Mouse (Mus musculus) hindlimb bud, embryonic 11.5 days (tissue): ENCODE data around the gene Slc45a2.
A peak's percentile ranks its signal among the peaks of the same experiment; 100 is the strongest.
"Not testable (repeated sequence)": the region's sequence is repeated elsewhere in the genome, so short reads cannot be mapped to it uniquely, and the experiment has no call there.

Experiments
- DNase-seq: peaks from one replicate; pipeline ENCODE4 v3.0.0-alpha.2; 2012; ENCODE audit warnings: low read depth, low spot score; ENCODE audit errors: extremely low spot score

Gene Slc45a2

DNA sequence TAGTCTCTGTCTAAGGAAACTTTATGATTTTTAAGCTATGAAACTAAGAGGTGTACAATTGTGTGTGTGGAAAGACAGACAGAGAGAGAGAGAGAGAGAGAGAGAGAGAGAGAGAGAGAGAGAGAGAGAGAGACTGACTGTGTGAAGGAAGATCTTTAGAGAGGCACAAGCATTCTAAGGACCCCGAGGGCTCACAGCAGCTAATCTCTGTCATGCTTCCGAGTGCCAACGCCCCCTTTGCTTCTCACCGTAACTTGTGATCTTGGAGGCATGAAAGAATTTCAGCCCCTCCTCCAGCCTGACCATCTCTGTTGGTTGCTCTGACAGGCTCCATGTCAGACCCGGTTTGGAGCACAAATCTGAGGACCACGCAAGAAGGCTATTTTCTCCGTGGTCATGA is at the start of gene Slc45a2:
TSS of gene Slc45a2 (plus strand) at position 301 of the 400 bp plus-strand sequence.
- no peak for DNase-seq

DNA sequence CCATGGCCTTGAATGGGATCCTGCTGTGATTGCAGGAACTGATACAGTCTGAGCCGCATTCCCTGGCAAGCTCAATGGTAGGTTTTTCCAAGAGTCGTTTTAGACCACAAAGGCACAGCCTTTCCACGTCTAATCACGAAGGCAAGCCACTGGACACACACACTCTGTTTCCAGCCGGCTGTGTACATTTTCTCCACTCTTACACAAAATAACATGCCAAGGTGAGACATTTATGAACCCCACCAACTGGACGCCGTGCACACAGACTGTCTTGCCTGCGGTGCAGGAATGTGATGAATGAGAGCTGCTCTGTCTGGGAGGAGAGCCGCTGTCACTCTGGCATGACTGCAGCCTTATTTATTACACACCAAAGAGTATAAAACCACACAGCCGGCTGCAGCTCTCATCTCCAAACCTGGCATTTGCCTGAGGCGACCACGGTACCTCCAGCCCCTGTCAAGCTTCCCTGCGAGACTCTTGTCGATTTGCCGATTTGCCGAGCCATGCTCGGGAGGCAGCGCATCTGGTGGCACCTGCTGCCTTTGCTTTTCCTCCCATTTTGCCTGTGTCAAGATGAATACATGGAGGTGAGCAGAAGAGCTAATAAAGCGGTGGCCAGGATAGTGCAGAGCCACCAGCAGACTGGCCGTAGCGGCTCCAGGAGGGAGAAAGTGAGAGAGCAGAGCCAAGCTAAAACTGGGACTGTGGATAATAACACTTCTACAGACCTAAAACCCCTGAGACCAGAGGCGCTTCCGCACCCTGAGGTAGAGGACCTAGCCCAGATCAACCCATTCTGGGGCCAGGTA is 48.4 kb upstream of the Slc45a2 start, which contains the start of gene C1qtnf3:
TSS of gene C1qtnf3 (plus strand) at position 382 of the 809 bp plus-strand sequence.
- DNase-seq, result no peak

DNA sequence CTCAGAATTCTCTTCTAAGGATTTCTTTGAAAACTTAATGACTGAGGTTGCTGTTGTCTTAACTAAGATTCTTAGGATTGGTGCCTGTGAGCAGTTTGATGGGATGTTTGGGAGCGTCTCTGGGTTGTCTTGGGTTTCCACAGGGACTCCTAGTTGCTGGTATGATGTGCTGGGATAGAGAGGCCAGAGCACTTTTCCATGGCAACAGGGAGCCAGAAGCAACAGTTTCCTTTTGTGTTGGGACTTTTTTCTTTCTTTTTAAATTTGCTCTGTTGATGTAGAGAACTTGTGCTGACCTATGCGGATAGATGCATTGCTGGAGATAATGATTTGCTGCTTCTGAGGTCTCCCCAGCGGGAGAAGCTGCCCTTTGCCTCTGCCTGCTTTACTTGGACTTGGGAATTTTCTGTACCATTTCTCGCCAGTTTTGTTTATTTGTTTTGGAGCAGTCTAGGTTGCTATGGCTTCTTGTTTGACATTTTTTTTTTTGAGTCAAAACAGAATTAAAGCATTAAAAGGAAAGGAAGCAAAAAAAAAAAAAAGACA is 47.7 kb upstream of the Slc45a2 start:
- DNase-seq, result no peak

DNA sequence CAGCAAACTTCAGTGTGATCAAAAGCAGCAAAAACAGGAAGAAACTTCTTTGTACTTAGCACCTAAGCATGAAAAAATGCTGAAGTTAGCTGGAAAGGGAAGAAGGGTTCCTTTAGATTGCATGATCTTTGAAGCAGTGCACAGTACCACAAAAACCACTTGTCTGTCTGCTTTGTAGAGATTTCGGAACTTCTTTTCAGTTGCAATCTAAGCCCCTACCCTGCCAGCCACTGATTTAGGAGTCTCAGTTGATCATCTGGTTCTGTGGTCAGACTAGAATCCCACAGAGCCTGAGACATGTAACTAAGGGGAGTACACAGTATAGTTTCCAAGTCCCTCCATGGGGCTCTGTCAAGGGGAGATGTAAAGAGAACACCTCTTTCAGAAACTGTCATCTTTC is 47.1 kb upstream of the Slc45a2 start:
- DNase-seq, result no peak

DNA sequence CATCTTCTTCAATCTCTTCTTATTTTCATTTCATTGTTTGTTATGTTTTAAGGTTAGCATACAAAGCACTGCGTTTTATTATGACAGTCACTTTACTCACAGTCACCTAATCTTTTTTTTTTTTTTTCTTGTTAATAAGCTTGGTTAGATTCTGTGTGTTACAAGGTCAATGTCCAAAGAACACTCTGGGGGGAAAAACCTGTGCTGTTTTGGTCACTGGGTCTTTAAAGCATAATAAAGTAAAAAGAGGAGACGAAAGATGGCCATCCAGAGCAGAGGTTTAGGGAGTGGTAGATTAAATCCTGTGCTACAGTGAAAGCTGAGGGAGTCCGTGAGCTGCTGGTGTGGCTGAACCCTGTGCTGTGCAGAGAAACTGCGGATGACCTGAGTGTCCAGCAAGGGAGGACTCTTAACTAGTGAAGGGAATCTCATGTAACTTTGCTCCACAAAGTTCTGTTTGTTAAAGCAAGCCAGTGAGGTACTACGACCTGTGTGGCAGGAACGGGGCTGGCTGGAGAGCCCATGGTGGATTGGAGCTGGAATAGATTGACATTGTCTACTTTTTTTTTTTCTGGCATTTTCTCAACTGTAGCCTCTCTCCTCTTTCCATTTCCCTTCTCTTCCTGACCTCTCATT is 46.0 kb upstream of the Slc45a2 start:
- DNase-seq, result no peak

DNA sequence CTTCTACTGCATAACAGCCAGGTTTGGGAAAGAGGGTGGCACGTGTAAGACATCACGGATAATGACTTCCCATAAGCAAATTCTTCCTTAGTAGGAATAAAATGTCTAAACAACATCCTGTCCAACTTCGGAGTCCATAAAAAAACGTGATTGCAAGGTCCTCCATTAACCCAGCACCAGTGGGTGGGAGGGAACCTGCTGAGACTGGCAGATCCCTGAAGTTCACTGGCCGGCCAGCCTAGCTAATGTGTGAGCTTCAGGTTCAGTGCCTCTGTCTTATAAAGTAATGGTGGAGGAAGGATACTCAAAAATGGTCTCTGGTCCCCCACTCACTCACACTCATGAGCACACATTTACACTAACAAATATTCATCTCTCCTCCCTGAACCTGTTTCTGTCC is 45.4 kb upstream of the Slc45a2 start:
- no peak for DNase-seq

DNA sequence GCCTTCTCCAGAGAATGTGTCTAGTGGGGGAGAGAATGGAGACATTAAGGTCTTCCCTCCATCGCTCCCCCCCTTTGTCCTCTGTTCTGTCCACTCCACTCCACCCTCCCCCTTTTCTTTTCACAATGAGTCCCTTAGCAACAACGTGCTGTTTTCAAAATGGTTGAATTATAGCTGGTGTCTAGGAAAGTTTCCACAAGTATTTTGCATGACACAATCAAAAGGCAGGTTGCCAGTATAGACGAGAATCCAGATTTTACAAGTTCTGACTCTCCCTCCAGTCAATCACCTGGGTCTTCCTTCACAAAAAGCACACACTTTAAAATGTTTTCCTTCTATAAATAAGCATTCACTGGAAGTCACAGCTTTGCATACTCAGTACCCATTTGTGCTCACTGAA is 43.8 kb upstream of the Slc45a2 start:
- no peak for DNase-seq

DNA sequence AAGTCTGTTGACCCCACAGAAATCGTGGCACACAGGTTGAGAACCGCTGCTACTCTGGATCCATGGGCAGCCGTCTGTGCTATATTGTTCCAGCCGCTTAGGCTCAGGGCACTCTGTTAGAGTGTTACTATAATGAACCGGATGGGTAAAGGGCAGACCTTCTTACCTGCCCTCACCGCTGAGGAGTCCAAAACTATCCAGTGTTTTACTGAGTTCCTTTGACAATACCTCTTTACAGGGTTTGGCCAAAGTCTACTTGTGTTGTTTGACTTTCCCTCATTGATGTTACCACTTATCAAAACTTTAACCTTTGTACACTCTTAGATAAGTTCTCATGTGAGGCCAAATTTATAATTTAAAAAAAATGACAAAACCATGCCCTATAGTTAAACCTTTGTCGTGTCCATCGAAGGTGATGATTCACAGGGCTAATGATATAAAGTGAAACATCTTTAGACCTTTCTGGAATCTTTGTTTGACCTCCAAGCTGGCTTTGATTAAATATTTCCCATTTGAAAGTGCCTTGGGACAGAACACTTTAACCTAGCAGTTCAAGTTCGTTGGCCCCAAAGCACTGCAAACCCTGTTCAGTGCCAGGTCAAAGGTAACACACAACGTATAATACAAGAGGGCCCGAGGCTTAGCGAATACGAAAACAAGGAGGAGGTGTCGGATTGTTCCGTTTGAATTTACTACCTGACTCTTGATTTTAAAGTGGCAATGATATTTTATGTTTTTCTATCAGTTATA is 41.1 kb upstream of the Slc45a2 start:
- no peak for DNase-seq

DNA sequence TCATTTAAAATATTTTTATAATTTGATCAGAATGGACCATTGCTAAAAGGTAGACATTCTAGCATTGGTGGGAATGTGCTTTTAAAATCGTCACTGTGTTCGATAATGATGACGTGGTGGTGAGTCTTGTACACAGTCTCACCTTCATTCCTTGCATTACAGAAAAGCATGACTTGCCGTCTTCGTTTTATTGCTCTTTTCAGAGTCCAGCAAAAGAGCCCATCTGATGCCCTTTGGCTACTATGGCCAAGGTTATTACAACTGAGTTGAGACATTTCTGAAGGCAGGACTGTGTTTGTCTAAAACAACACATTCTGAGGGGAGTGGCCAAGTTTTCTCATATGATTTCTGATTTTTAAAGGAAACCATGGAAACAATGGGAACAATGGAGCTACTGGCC is 40.3 kb upstream of the Slc45a2 start:
- no peak for DNase-seq

DNA sequence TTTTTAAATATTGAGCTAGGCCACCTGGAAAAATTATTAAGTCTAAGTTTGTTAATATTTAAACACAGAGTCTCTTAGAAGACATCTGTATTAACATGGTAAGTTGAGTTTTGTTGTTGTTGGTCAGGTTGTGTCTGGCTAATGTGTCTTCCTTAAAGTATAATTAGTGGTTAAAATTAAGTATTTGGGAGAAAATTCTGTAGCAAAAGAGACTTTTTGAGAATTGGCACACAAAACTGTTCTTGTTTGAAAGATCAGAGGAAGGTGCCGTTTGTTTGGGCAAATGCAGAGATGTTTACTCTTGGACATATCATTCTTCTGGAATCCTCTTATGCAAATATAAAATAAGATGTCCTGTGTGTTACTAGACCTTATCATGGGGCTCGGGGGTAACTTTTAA is 37.9 kb upstream of the Slc45a2 start:
- no peak for DNase-seq

DNA sequence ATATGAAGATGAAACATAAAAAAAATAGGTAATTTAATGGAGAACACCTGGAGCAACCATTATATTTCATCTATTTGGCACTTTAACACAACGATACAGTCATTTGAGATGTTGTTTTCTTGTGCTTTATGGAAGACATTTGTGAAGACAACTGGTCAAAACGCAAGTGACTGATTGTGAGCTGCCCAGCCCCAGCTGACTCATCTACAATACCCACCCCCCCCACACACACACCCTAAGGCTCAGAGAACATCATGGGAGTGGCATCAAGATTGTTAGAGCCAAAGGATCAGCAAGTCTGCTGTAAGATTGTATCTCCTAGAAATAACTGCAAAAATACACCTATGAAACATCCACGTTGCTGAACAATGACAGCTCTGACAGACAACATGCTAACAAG is 31.1 kb upstream of the Slc45a2 start:
- DNase-seq, result no peak

DNA sequence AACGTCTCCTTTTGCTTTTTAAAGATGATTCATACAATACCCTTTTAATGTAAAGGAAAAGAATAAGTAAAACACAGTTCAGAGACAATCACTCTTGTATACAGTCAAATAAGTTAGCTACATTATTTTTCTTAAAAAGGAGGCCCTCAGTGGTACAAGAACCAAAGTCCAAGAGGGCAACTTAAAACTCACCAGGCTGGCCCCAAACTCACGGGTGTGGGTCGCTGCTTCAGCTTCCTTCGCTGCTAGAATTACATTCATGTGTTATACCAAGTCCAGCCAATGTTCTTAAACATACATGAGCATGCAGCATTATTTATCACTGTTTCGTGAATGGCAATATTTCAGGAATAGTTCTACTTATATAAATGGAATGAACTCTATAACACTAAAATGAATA is 29.7 kb upstream of the Slc45a2 start:
- no peak for DNase-seq

DNA sequence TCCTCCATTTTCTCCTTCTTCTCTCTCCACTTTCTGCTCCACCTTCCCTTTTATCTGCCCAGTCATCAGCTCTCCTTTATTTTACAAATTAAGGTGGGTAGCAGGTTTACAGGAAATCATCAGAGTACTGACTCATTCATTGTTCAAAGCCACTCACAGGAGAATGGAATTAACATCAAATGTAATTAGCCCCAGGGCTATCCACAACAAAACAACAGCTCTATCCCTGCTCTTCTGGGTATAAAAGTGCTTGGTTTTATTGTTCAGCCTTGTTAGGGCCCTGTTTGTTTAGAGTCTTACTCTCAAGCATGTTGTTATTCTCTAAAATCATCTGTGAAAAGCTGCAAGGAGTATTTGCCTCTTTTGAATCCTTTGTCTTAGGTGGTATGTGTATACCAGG is 23.4 kb upstream of the Slc45a2 start:
- DNase-seq, result no peak

DNA sequence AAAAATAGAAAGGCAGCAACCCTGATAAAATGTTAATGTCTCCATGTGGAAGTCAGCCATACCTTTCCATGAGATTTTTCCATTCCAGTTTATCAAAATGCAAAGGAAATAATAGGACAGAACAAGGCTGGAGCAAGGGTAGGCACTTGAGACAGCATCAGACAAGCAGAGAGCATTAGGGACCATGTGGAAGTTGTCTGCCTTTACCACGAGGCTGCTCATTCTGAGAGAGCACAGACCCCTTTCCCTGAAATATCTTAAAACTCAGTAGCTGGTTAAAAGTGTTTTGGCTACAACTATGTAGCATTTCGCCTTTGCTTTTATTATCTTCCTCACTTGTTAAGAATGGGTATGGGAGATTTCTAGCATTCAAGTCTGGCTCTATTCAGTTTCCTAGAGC is 19.8 kb upstream of the Slc45a2 start:
- no peak for DNase-seq

DNA sequence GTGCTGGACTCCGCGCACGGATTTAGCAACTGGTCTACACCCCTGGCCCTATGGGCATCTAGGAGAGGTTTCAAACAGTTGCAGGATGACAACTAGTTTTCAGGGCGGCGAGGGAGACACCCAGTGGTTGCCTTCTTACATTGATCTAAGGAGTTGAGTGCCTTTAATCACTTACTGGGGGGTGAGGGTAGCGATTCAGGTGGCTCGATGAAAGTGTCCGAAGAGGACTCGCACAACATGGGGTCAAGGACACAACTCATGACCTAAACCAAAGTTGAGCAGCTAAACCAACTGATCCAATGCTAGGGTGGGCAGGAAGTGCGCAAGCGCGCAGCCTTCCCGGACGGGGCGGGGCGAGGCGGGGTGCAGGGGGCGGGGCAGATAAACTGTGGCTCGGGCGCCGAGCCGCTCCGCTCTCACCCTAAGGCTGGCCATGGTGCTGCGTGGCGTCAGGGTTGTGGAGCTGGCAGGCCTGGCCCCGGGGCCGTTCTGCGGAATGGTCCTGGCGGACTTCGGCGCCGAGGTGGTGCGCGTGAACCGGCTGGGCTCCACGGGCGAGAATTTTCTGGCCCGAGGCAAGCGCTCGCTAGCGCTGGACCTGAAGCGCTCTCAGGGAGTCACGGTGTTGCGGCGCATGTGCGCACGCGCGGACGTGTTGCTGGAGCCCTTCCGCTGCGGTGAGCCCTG is 19.0 kb upstream of the Slc45a2 start, which contains the start of gene Amacr:
TSS of gene Amacr (plus strand) at position 380 of the 687 bp plus-strand sequence.
- peak; percentile 62 for DNase-seq

DNA sequence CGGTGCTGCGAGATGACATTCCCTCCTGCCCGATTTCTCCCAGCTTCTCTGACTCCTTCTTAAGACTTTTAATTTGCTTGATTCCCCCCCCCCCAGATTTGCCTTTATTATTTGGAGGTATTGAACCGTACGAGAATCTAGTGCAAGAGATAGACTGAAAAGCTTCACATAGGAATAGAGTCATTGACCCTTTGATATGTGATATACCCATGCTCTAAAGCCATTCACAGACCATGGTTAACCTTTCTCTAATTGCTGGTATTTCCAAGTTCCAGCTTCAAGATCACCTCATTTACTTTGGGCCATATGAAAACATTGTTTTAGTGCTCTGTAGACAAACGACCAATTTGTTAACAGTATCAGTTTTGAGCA is 18.5 kb upstream of the Slc45a2 start:
- DNase-seq, result peak; percentile 10

DNA sequence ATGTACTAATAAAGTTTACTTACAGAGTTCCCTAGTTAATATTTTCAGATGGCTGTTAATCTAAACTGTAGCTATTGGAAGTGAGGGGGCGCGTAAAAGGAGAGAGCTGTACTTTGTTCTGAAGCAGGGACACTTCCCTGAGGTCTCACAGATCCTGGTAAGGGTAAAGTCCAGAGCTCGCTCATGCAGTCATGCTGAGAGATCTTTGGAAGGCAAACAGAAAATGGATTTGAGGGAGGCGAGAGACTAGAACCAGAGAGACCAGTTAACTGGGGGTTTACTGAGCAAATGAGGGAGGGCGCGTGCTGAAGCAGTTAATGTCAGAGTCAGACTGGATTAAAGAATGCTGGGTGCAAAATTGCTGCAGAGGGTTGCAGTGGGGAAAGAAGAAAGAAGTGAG is 14.8 kb upstream of the Slc45a2 start:
- no peak for DNase-seq

DNA sequence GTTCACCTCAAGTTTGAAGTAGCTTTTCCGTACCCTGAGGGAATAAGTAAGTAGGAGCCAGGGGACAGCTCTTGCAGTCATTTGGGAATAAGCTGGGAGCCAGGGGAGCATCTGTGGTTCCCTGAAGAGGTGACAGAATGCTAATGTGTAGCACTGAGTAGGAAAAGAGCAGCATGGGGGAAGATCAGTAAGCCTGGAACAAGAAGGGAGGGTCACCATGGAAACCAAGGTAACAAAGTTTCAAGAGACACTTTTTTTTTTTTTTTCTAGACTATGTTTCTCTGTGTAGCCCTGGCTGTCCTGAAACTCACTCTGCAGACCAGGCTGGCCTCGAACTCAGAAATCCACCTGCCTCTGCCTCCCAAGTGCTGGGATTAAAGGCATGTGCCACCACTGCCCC is 14.0 kb upstream of the Slc45a2 start:
- DNase-seq, result not testable (repeated sequence)

DNA sequence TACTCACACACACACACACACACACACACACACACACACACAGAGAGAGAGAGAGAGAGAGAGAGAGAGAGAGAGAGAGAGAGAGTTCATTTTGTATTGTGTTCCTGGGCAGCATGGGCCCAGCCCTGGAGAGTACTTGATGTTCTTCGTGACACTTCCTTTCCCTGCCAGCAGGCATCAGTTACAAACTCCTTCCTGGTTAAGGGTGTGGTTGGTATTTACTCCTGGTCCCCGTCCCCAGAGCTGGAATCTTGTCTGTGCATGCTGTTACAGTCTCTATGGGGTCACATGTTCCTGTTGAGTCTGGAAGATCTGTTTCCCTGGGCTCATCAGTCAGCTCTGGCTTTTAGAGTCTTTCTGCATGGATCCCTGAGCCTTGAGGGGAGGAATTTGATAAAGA is 10.1 kb upstream of the Slc45a2 start:
- no peak for DNase-seq

DNA sequence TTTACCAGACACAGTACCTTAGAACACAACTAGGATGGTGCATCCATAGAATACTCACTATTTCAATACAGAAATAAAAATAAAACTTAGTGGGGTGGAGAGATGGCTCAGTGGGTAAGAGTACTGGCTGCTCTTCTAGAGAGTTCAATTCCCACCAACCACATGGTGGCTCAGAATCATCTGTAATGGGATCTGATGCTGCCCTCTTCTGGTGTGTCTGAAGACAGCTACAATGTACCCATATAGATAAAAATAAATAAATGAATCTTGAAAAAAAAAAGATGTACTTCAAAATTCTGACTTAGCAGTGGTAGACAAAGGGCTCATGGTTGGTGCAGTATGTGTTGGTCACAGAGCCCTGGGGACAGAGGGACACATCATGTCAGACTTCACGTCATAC is 9.0 kb upstream of the Slc45a2 start:
- DNase-seq, result no peak

DNA sequence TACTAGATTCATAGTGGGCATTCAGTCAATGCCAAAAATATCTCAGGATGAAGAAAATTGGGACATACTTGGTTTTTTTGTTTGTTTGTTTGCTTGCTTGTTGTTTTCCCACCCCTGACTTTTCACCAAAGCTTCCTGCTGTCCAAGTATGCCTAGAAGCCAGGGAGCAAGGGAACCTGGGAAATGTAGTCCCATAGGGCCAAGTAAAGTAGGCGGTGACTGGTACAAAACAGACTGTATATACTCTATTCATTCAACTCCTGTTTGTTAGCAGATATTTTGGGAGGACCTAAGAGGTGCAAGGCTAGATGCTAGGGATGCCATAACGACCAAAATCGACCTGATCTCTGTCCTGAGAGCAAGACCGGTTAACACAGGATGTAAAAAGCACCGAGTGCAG is 689 bp upstream of the Slc45a2 start:
- no peak for DNase-seq
